Mouse (Mus musculus) lung, postnatal 25 days (tissue): ENCODE measurements around the gene Fancg.
"Not testable (repeated sequence)": the region's sequence is repeated elsewhere in the genome, so short reads cannot be mapped to it uniquely, and the experiment has no call there.

Experiments used
- DNase-seq: peaks from one replicate; pipeline ENCODE4 v3.0.0; 2022; ENCODE audit warnings: low spot score

Gene Fancg

DNA sequence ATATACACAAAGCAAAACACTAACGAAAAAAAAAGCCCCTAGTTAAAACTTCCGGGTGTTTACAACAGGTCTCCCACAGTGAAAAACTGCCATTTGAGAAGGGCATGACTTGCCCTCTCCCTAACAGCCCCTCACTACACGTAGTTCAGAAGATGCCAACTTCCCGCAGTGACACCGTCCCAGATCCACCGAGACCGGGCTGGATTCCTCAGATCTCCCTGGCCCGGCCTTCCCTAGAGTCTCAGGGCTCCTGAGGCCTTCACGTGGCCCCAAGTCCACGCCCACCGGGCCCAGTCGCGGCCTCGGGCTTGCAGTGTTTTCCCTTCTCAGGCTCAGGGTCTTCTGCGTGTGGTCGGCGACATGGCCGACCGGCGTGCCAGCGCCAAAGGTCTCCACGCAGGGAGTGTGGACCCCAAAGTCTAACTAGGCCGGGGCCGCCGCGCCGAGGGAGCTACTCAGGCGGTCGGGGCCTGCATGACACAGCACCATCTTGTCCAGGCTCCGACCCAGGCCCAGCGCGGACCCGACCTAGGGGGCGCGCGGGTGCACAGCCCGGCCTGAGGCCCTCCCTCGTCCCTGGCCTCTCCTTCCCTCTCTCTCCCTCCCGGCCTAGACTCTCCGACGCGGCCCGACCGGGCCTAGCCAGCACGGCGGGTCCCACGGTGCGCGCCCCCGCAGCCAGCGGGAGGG lies 10.7 kb downstream of the Fancg start:
- DNase-seq = peak; percentile 68

DNA sequence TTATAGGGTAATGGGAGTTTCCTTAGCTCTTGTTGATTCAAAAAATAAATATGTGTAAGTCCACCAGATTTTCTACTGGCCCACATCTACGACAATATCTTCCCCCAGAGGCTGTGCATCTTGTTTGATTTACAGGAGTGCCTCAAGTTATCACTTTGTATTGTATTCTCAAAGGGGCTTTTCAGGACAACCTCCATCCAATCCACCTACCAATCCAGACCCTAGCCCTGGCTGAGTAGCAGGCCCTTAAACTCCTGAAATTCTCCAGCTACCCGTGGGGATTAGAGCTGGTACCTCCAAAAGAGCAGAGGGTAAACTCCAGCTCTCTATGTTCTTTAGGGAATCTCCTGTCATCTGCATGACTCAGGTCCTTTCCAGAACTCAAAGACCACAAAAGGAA lies 12.3 kb downstream of the Fancg start:
- DNase-seq = no peak

DNA sequence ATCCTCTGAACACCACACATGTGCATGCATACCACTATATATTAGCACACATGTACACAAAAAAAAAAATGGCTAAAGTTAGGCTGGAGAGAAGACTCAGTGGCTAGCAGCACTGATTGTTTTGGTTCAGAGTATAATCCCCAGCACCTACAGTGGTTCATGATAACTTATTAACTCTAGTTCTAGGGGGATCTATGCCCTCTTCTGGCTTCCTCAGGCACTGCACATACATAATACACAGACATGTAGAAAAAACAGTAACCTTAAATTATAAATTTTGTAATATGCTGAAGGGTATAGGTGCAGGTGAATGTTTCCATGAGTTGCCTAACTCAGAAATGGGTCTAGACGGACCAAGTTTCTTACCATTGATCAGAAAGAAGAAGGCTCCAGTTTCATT lies 22.0 kb downstream of the Fancg start:
- DNase-seq = no peak

DNA sequence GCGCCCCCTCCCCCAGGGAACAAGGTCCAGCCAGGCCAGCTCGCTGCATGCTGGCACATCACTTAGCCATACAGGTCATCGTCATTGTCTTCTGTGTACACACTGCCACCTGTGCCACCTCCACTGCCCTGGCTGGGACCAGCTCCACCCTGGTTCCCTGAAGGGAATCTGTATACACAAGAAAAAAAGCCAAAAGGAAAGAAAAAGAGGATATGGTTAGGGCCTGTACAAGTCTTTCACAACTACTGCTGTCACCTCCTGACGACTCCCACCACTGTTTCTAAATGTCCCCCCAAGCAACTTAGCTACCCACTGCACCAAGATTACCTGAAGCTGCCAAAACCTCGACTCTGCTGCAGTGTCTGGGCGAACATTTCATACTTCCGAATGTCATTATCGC lies 29.8 kb downstream of the Fancg start:
- not testable (repeated sequence) for DNase-seq

DNA sequence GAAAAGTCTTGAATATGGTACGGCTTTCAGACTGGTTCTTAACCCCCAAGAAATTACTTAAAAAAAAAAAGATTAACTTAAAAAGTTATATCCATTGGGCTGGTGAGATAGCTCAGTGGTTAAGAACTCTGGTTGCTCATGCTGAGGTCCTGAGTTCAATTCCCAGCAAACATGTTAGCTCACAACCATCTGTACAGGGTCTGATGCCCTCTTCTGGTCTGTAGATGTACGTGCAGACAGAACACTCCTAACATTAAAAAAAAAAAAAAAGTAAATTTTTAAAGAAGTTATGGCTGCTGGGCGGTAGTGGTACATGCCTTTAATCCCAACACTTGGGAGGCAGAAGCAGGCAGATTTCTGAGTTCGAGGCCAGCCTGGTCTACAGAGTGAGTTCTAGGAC lies 32.2 kb downstream of the Fancg start:
- no peak for DNase-seq

DNA sequence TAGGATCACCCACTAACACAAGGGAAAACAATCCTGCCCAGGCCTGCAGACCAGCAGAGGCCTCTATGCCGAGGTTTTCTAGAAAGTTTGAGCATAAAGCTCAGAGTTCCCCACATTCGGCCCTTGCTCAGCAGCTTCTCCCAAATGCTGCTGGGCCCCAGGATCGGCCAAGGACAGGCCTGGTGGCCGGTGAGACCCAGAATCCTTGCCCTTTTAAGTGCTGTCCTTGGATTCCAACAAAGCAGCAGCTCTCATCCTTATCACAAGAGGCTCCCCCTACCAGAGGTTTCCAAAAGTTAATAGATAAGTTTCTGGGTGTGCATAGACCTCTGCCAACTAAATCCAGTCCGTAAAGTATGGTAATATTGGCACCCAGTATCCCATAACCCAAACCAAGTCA lies 36.4 kb downstream of the Fancg start:
- no peak for DNase-seq

DNA sequence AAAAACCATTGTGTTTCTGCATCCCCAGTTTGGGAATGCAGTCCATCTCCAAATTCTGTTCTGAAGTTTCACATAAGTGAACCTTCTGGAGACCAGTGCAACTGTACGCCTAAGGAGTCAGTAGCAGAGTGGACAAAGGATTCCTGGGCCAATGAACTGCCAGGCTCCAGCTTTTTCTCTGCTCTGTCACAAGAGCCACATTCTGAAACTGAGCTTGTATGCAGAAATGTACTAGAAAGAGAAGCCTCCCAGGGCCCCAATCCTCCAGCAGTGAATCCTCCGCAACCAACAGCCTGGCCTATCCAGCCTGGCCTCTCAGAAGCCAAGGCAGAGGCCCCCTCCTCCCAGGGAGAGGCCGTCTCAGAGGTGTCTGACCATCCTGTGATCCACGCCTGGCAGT lies 37.4 kb downstream of the Fancg start:
- DNase-seq = no peak

DNA sequence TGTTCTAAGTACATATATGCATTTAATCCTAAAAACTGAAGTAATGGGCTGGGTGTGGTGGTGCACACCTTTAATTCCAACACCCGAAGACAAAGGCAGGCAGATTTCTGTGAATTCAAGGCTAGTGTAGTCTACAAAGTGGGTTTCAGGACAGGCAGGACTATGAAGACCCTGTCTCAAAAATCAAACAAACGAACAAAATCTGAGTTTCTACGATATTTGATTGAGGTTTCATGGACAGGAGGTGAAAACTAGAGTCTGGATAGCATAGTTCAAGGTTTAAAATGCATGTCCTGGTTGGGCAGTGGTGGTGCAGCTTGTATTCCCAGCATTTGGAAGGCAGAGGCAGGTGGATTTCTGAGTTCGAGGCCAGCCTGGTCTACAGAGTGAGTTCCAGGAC lies 41.0 kb downstream of the Fancg start, which contains the start of gene 1700022I11Rik:
1700022I11Rik (plus strand) TSS at position 301 of the 400 bp plus-strand sequence.
- no peak for DNase-seq

DNA sequence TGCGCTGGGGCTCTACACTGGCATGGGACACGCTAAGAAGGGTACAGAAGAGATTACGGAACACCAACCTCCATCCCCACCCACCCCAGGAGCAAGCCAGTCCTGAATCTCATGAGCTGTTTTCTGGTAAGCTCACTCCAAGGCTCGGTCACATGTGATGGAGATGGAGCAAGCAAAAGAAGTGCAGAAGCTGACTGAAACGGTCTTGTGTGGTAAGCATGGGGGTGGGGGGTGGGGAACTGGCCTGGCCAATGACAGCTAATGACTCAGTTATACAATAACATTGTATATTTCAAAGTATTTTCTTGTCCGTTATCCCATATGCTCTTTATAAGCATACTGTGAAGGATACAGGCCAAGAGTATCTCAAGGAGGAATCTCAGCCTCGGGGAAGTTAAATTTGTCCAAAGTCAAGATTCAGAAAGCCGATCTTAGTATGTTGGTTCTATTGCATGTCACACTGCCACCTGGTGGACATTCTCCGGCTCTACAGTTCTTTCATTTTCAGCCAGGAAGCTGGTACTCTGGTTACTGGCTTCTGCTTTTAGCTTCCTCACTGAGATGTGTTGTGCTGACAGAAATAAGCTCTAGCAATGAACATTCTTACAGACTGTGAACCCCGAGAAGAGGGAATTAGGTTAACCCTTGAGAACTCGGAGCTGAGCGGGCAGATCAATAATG lies 45.1 kb downstream of the Fancg start:
- peak; percentile 48 for DNase-seq

DNA sequence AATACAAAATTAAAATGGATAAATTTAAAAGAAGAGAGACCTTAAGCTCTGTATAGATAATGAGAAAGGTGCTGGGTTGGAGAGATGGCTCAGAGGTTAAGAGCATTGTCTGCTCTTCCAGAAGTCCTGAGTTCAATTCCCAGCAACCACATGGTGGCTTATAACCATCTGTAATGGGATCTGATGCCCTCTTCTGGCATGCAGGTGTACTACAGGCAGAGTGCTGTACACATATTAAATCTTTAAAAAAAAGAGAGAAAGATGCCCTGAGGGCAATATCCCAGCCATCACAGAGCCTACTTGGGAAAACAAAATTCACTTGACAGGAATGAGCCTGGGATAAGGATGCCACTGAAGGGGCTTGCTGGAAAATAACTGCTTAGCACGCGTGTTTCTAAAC lies 46.8 kb downstream of the Fancg start:
- no peak for DNase-seq

DNA sequence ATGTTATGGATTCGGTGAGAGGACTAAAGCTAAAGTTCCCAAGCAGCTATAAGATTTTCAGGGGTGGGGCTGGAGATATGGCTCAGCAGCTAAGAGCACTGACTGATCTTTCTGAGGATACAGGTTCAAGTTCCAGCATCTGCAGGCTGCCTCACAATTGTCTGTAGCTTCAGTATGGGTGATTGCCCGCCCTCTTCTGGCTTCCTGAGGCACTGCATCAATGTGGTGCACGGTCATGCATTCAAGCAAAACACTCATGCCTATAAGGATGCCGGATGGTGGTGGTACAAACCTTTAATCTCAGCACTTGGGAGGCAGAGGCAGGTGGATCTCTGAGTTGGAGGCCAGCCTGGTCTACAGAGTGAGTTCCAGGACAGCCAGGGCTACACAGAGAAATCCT lies 48.7 kb downstream of the Fancg start:
- peak; percentile 56 for DNase-seq

DNA sequence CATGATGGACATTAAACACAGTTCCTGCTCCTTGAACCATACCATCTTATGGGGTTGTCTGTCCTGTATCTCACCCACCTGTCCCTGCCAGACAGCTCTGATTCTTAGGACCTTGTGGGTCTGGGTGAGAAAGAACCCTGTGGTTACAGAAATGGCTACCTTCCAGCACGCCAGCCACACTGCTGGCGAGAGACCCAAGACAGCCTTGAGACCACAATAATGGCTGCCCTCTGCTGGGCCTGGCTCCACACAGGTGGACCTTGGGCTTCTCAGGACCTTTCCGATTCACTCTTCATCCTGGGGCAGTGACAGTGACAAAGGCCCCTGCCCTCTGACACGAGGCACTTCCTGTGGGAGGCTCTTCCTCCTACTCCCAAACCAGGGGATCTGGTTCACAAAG lies 50.9 kb downstream of the Fancg start:
- no peak for DNase-seq

DNA sequence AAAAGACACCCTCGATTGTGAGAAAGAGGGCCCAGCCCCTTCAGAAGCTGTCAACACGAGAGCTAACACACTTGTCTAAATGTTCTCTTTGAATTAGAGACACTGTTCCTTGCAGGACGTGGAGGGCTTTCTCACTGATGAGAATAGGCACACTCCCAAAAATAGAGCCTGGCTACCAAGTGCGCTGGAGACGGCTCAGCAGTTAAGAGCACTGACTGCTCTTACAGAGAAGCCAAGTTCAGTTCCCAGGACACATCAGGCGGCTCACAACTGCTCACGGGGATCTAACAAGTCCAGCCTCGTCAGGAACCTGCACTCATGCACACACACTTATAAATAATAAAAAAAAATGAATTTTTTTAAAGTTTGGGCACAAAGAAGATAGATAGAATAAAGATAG lies 51.4 kb downstream of the Fancg start:
- DNase-seq = no peak

DNA sequence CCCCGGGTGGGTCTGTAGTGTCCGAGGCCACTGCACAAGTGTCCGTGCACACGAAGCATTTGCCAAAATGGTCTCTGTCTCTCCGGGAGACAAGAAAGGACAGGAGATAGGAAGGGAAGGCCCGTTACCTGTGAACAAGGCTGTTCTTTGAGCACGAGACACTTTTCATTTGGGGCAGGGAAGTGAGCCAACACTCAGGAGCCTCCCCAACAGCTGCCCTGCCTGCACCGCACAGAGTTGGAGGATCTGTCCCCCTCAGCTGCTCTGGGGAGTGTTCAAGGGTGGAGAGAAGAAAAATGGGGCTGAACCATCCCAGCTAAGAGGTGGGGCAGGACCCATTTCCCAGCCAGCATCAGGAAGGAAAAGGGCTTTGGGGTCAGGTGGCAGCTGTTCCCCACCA lies 52.3 kb downstream of the Fancg start:
- DNase-seq = no peak

DNA sequence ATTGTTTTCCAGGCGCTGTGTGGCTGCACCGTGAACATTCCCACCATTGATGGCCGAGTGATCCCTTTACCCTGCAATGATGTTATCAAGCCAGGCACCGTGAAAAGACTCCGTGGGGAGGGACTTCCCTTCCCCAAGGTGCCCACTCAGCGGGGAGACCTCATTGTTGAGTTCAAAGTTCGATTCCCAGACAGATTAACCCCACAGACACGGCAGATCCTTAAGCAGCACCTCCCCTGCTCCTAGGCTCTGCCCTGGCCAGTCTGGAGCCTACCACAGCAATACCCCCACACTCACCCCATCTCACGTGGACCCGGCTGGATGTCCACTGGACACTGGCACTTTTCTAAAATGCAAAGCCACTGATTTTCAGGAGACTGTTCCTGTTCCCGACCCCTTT lies 53.0 kb downstream of the Fancg start:
- DNase-seq = no peak

DNA sequence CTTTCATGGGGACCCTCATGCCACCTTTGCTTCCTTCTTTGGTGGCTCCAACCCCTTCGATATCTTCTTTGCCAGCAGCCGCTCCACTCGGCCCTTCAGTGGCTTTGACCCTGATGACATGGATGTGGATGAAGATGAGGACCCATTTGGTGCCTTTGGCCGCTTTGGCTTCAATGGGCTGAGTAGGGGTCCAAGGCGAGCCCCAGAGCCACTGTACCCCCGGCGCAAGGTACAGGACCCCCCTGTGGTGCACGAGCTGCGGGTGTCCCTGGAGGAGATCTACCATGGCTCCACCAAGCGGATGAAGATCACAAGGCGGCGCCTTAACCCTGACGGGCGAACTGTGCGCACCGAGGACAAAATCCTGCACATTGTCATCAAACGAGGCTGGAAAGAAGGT lies 53.7 kb downstream of the Fancg start:
- DNase-seq = no peak

DNA sequence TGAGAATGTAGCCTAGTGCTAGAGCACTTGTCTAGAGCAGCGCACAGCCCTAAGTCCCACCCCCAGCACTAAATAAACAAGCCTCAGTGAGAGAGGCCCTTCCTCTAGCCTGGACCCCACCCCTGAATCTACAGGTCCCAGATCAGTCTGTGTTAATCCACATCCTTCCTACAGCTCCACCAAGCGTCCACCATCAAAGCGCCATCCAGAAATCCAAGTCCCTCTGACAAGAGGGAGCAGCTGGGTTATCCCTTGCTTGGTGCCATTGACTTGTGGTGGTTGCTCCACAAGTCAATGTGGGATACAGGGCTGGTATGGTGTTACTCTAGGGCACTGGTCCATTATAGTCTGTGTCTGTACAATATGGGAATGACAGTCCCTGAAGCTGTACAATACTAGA lies 55.1 kb downstream of the Fancg start:
- DNase-seq = no peak

DNA sequence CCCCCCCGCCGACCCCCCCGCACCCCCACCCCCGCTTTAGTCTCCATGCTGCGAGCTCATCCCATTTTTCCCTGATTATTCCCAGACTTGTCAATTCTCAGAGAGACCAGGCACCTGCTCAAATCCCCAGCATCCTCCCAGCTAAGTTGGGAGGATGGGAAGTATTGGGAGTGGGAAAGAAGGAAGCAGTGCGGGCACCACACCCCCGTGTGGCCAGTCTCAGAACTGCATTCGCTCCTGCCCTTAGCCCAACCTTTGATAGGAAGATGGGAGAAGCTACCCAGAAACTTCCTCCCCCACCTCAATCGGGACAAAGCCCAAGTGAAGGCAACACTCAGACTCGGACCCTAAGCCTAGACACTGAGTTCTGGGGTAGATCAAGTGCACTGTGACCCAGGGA lies 56.0 kb downstream of the Fancg start:
- peak; percentile 58 for DNase-seq

DNA sequence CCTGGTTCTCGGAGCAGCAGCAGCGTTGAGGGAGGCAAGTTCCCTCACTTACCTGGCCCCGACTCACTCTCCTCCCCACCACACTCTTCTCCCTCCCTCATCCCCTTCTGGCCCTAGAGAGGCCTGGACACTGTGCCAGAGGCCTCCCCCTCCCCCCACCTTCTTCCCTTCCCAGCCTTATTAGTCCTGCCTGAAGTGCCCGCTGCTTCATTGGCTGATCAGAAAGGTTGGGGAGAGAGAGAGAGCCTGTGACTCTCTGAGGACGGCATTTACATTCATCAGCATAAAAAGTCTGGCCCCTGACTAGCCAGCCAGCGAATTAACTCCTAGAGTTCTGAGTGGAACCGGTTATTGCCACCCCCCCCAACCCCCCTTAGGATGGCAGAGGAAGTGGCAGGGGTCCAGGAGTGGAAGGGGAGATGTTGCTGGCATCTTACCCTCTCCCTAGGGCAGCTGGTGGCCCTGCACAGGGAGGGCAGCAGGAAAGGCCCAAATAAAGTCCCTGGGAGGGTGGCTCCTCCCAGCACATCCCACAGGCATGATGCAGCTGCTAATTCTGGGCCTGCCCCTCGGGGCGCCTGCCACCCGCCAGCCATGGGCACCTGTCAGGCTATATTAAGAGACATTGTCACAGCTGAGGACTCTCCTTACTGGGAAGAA lies 56.7 kb downstream of the Fancg start:
- DNase-seq = no peak

DNA sequence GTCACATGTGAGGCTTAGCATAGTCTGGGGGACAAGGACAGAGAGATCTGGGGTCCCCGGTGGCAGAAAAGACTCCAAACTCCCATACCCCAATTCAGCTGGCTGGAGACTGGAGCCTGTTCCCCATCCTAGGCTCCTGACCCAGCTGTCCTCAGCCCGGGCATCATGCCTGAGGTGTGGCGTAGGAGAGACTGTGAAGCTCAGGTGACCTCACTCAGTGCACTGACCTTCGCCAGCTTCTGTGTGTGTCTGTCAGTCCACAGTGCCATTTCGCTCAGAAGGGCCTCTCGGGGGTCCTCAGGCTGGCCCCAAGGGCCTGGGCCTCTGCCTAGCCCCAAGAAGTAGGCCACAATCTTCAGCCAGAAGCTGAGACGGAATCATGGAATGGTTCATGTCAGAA lies 57.7 kb downstream of the Fancg start:
- no peak for DNase-seq
